Mouse (Mus musculus): Measurements from ENCODE around the gene Gm21865. TPM values are rescaled to one million over a fixed set of nuclear protein-coding genes. Genes with fewer than 3 reads are reported as not detected.

Gene Gm21865
- polyA plus RNA-seq (2014; fragmentation: Illumina TruSeq; extraction: RNeasy Lipid Tissue Mini Kit (QIAGEN cat#74804); ENCODE audit: low read depth, low replicate concordance), result not detected

GRCm38 (mm10) chrY:40316803-40317202 lies at the start of gene Gm21865:
Gene Gm21865 (minus strand): TSS chrY:40316903.

Other genes starting within 250 kb of the Gm21865 start
- not detected for gene Gm21882, start 64.6 kb upstream of the Gm21865 start, polyA plus RNA-seq (2014; fragmentation: Illumina TruSeq; extraction: RNeasy Lipid Tissue Mini Kit (QIAGEN cat#74804); ENCODE audit: low read depth, low replicate concordance)